Mouse (Mus musculus) olfactory bulb, adult 2 months (tissue): Measurements from ENCODE around the gene Hist1h2bp.
"Not testable (repeated sequence)": the region's sequence is repeated elsewhere in the genome, so short reads cannot be mapped to it uniquely, and the experiment has no call there.

ENCODE experiments used
- CTCF ChIP-seq: fragments of 200-500 bp; IDR thresholded peaks from 2 replicates; pipeline ENCODE4 v1.5.1; 2012; ENCODE audit warnings: low read depth, mild to moderate bottlenecking, low read length, moderate library complexity; ENCODE audit not compliant: insufficient read depth
- POLR2A ChIP-seq: fragments of 200-500 bp; IDR thresholded peaks from 2 replicates; pipeline ENCODE4 v1.6.1; 2012; ENCODE audit warnings: mild to moderate bottlenecking, low read depth, low read length, moderate library complexity; ENCODE audit not compliant: insufficient read depth

GRCm38 (mm10) chr13:21811074-21811473, 23.8 kb downstream of the Hist1h2bp start:
- TF ChIP-seq POLR2A, CTCF: not testable (repeated sequence)
